Mouse (Mus musculus) frontal cortex, adult 2 months (tissue): ENCODE results near the gene Dtx4. TPM values are rescaled to one million over a fixed set of nuclear protein-coding genes. Genes with fewer than 3 reads are reported as not detected.
"Not testable (repeated sequence)": the region's sequence is repeated elsewhere in the genome, so short reads cannot be mapped to it uniquely, and the experiment has no call there.

Source experiments
- DNase-seq, 2 experiments: peaks; one replicate each; pipeline ENCODE4 v3.0.0; 2022; ENCODE audit warnings: low spot score in 1 of 2; ENCODE audit errors: extremely low spot score in 1 of 2
- polyA plus RNA-seq: library from polyadenylated mRNA; depleted of rRNA; stranded (reverse); fragments of >200 nt; gene quantifications from 2 replicates; pipeline ENCODE4 v1.2.3, GENCODE M21; 2012; rRNA removed

Gene Dtx4
- 19.2 and 21.1 TPM in 2 replicates for polyA plus RNA-seq

- peak; percentile 88 to 98 for DNase-seq
Measured at GRCm38 (mm10) chr19:12501370-12502347, at the start of gene Dtx4. TSS of gene Dtx4 (minus strand) at chr19:12501454.

GRCm38 (mm10) chr19:12550005-12550942 is 49.0 kb upstream of the Dtx4 start:
- DNase-seq = no peak

GRCm38 (mm10) chr19:12549166-12549565 is 47.9 kb upstream of the Dtx4 start:
- no peak for DNase-seq

GRCm38 (mm10) chr19:12545440-12545839 is 44.2 kb upstream of the Dtx4 start, which contains the start of gene Fam111a:
TSS of gene Fam111a (plus strand) at chr19:12545740.
- DNase-seq = not testable (repeated sequence)

- no peak for DNase-seq
Measured at GRCm38 (mm10) chr19:12541644-12542043, 40.4 kb upstream of the Dtx4 start.

- no peak for DNase-seq
Measured at GRCm38 (mm10) chr19:12540727-12541126, 39.5 kb upstream of the Dtx4 start.

GRCm38 (mm10) chr19:12539975-12540374 is 38.7 kb upstream of the Dtx4 start:
- no peak for DNase-seq

GRCm38 (mm10) chr19:12537168-12537567 is 35.9 kb upstream of the Dtx4 start:
- no peak for DNase-seq

- no peak for DNase-seq
Measured at GRCm38 (mm10) chr19:12523377-12523776, 22.1 kb upstream of the Dtx4 start.

- no peak for DNase-seq
Measured at GRCm38 (mm10) chr19:12518541-12518890, 17.3 kb upstream of the Dtx4 start.

- peak; percentile 44 to 83 for DNase-seq
Measured at GRCm38 (mm10) chr19:12517671-12518540, 16.7 kb upstream of the Dtx4 start.

- no peak for DNase-seq
Measured at GRCm38 (mm10) chr19:12514621-12515020, 13.4 kb upstream of the Dtx4 start.

GRCm38 (mm10) chr19:12502756-12503155 is 1.5 kb upstream of the Dtx4 start:
- no peak for DNase-seq

- DNase-seq = no peak
Measured at GRCm38 (mm10) chr19:12500881-12501311, 358 bp downstream of the Dtx4 start.

GRCm38 (mm10) chr19:12500124-12500523 is 1.1 kb downstream of the Dtx4 start:
- peak; percentile 78 to 83 for DNase-seq

GRCm38 (mm10) chr19:12499485-12499884 is 1.8 kb downstream of the Dtx4 start:
- DNase-seq = no peak

GRCm38 (mm10) chr19:12498941-12499340 is 2.3 kb downstream of the Dtx4 start:
- no peak for DNase-seq

GRCm38 (mm10) chr19:12498321-12498720 is 2.9 kb downstream of the Dtx4 start:
- DNase-seq = no peak

GRCm38 (mm10) chr19:12497909-12498308 is 3.3 kb downstream of the Dtx4 start:
- no peak for DNase-seq

GRCm38 (mm10) chr19:12496241-12496640 is 5.0 kb downstream of the Dtx4 start:
- no peak for DNase-seq
